Mouse (Mus musculus) thymus, postnatal 0 days (tissue): Measurements from ENCODE around the gene Fasl. TPM values are rescaled to one million over a fixed set of nuclear protein-coding genes. Genes with fewer than 3 reads are reported as not detected.

Source experiments
- DNase-seq: peaks from one replicate; pipeline ENCODE4 v3.0.0-alpha.2; 2015; ENCODE audit warnings: low spot score
- polyA plus RNA-seq: library from polyadenylated mRNA; unstranded; fragments of >200 nt; fragmentation: Nextera tagmentation; extraction: Ambion mirVana; gene quantifications from 2 replicates; pipeline ENCODE4 v1.2.1, GENCODE M21; 2015

Fasl gene
- polyA plus RNA-seq, 1 experiment from 2014 or later: 1.4 TPM

GRCm38 (mm10) chr1:161761556-161761955 lies 26.7 kb downstream of the Fasl start:
- DNase-seq: peak; percentile 39

- DNase-seq: no peak
These were observed 31.7 kb downstream of the Fasl start for GRCm38 (mm10) chr1:161756547-161756946.

GRCm38 (mm10) chr1:161751311-161751710 lies 37.0 kb downstream of the Fasl start:
- peak; percentile 20 for DNase-seq

- no peak for DNase-seq
These were observed 37.7 kb downstream of the Fasl start for GRCm38 (mm10) chr1:161750471-161751041.

- no peak for DNase-seq
These were observed 39.6 kb downstream of the Fasl start for GRCm38 (mm10) chr1:161748685-161749084.

- peak; percentile 79 for DNase-seq
These were observed 40.2 kb downstream of the Fasl start for GRCm38 (mm10) chr1:161748138-161748537.

GRCm38 (mm10) chr1:161746542-161747302 lies 41.6 kb downstream of the Fasl start:
- DNase-seq: no peak

- DNase-seq: no peak
These were observed 43.4 kb downstream of the Fasl start for GRCm38 (mm10) chr1:161744855-161745254.

DNA sequence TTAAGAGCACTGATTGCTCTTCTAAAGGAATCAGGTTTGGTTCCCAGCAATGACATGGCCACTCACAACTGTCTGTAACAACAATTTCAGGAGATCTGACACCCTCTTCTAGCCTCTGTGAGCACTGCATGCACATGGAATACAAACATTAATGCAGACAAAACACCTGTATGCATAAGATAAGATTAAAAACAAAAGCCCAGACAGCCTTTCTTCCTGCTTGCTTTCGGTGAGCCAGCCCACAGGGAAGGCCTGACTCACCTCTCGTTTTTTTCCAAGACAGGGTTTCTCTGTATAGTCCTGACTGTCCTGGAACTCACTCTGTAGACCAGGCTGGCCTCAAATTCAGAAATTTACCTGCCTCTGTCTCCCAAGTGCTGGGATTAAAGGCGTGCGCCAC lies 44.1 kb downstream of the Fasl start:
- DNase-seq: no peak

DNA sequence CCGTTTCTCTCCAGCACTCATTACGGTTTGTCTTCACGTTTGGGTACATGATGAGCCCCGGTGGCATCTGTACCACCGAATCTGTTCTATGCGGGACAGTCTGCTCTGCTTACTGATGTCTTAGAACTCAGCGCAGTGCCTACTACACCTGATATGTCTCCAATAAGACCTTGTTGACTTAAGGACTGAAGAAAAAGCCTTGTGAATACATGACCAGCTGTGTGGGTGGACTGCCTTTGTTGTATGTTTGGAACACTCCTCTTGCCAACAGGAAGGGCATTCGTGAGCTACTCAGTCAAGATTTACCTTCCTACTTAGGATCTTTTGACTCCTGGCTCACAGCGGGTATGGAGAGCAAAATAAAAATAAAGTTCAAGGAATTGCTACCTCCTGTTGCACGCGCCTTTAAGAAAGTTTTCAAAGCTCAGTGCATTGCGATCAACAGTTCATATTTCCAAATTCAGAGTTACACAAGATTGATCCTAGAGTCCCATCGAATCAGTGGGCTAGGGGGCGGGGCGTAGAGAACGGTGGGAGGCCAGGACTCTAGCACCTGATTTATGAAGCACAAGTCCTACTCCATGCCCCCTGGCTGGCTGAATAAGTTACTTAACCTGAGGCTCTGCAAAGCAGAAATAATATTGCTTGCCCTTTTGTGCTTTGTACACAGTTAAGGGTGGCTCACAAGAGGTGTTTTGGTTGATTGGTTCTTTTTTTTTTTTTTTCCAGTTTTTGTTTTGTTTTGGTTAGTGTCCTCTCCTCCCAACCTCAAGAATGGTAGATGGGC lies 45.6 kb downstream of the Fasl start:
- no peak for DNase-seq

DNA sequence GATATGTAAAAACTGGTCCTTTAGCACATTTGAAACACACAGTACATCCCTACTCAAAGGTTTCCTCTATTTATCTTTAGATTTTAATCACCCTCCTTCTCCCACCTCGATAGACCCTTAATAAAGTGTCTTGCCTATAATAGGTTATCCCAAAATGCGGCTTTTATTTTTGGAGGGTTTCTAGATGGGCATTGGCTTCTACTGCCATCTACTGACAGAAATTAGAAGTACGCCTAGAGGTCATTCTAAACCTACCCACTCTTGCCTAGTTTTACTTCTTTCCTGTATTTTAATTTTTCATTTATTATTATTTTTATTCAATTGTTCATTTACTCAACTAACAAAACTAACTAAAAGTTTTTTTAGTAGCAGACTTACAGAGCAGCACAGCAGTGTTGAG lies 51.4 kb downstream of the Fasl start:
- peak; percentile 37 for DNase-seq

DNA sequence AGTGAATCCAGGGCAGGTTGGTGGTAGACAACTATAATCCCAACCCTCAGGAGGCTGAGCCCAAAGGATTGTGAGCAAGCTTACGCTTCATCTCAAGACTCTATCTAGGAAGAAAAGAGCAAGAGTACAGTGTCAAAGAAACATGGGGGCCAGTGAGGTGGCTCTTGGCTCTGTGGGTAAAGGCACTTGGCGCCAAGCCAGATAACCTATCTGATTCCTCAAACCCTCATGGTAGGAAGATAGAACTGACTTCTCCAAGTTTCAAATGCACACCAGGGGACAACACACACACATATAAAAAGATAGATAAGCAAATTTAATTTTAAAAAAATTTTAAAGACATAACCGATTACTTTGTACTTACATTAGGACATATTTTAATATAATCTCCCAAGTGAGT lies 52.0 kb downstream of the Fasl start:
- no peak for DNase-seq

- peak; percentile 69 for DNase-seq
These were observed 52.7 kb downstream of the Fasl start for GRCm38 (mm10) chr1:161735465-161736046.

DNA sequence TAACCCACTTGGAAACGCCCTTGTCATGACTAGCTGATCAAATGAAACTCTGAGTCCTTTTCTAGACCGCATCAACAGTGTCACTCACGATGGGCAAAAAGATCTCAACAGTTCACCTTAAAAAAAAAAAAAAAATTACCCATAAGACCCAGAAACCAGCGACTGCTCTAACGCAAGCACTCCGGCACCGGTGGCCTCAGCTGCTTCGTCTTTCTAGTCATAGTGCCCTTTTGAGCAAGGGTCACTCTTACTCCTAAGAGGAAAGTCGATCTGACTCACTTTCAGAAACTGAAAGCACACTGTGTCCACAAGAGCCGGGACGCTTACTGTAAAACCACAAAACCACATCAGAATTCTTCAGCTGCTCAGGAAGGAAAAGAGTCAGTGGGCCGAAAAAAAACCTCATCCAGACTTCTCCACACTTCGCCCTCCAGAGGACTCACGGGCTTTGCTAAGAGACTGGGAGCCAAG lies 53.5 kb downstream of the Fasl start:
- peak; percentile 42 for DNase-seq

GRCm38 (mm10) chr1:161734314-161734713 lies 54.0 kb downstream of the Fasl start:
- DNase-seq: no peak

Other genes starting within 250 kb of the Fasl start
- 17.8 and 25.0 TPM in 2 replicates for gene Suco, start 88.2 kb upstream of the Fasl start, polyA plus RNA-seq
- gene Pigc, start 180.7 kb upstream of the Fasl start, polyA plus RNA-seq: 27.7 and 29.6 TPM in 2 replicates
- 0.13 and 0.40 TPM in 2 replicates for gene 4930558K02Rik, start 191.1 kb upstream of the Fasl start, polyA plus RNA-seq